Mouse (Mus musculus) 3T3-L1 (cell line): ENCODE data around the gene Gm49388.
"Not testable (repeated sequence)": the region's sequence is repeated elsewhere in the genome, so short reads cannot be mapped to it uniquely, and the experiment has no call there.

Experiments used
- DNase-seq: peaks from one replicate; pipeline ENCODE4 v3.0.0-alpha.2; 2015; ENCODE audit warnings: low read depth, low spot score

Gm49388 gene

DNA sequence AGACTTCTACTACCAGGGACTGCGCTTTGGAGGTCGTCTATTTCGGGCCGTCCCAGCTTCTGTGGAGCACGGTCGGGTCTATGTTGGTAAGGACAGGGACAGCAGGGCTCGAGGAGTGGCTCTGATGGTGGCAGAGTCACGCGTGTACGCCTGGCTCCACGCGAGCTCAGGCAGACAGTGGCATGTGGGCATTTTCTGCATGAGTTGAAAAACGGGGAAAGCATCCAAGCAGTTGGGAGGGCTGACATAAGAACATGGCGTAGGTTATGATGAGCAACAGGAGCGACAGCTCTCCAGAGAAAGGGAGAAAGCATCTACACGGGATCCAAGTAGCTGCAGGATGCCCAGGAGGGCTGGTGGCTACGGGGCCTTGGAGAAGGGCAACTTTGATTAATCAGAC, 16.9 kb downstream of the Gm49388 start:
- DNase-seq = no peak

DNA sequence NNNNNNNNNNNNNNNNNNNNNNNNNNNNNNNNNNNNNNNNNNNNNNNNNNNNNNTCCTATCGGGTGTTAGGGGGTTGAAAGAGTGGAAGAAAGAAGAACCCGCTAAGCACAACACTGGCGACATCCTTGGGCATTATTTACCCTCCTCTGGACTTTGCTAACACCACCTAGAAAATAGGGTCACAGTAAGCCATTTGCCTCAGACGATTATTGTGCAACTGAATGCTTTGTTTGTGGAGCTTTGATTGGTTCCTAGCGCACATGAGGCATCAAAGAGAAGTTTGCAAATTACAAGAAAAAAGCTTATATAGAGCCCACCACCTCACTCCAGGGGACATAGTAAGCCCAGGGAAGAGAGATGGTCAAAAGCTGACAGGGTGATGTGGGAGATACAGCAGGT, 23.4 kb downstream of the Gm49388 start:
- no peak for DNase-seq

DNA sequence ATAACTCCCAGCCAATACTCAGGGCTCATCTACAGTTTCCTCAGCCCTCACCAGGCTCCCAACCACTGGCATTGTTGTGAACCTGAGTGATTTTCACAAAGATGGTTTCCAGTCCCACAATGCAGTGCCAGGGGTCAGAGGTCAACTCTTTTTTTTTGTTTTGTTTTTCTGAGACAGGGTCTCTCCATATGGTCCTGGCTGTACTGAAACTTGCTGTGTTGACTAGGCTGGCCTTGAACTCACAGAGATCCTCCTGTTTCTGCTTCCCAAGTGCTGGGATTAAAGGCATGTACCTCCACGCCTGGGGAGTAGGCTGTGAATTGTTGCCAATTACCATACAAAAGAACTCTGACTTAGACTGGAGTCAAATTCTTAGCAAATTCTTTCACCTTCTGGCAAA, 24.4 kb downstream of the Gm49388 start:
- no peak for DNase-seq

DNA sequence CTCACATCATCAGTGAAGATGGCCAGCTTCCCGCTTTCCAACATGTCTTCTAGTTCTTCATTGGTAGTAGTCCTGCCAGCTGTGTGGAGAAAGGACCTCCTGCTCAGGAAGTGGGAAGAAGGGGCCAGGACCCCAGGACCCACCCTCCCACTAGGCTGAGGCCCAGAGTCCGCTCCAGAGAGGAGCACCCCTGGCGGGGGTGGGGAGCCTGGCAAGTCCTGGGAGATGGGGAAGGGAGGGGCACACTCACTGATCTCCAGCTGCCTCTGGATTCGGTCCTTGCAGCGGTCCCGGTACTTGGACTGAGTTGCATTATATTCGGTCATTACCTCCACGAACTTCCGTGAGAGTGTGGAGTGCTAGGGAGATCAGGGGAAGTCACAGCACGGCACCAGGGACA, 25.2 kb downstream of the Gm49388 start:
- DNase-seq = no peak

DNA sequence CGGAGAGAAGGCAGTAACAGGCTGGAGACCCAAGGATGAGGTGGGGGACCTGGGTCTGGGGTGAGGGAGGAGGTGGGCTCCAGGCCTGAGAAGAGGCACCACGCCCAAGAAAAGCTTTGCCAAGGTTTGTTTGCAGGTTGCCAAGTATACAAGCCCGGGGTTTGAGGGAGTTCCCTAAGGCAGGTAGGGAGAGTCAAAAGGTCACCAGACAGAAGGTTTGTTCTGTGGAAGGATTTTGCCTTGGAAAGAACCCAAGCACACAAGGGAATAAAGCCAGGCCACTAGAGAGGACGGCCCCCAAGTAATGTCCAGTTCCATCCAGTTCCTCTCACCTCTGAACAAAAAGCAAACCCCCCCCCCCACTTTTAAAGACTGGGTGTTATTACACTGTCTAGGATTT, 25.8 kb downstream of the Gm49388 start:
- DNase-seq = no peak

DNA sequence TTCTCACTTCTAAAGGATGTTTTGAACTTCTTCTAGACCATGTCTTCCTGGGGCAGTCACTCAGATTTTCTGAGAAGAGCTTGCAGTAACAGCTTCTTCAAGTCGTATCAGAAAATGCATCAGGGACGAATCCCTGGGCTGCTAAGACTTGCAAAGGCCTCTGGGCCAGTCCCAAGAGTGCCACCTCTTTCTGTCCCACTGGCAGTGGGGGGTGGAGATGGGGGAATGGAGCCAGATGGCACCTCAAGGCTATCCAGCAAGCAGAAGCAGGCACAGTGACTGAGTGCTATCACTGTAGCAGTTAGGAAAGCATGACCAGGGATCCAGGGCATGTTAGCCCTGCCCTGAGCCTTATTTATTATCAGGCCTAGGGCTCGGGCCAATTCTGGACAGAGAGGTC, 26.9 kb downstream of the Gm49388 start:
- no peak for DNase-seq

DNA sequence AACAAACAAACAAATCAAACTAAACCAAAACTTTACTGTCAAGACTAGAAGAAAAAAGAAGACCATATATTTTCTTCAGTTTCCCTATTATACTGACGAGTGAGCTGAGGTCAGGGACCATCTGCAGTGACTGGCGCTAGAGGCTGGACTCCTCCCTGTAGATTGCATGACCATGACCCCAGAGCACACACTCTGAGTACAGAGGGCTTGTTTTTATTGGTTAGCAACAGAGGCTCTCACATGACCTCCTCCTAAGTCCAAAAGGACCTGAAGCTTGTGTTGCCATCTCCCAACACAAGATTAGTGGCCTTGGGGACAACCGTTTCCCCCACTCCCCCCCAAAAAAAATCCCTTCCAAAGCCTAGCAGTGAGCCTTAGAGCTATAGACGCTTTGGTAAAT, 28.4 kb downstream of the Gm49388 start:
- no peak for DNase-seq

DNA sequence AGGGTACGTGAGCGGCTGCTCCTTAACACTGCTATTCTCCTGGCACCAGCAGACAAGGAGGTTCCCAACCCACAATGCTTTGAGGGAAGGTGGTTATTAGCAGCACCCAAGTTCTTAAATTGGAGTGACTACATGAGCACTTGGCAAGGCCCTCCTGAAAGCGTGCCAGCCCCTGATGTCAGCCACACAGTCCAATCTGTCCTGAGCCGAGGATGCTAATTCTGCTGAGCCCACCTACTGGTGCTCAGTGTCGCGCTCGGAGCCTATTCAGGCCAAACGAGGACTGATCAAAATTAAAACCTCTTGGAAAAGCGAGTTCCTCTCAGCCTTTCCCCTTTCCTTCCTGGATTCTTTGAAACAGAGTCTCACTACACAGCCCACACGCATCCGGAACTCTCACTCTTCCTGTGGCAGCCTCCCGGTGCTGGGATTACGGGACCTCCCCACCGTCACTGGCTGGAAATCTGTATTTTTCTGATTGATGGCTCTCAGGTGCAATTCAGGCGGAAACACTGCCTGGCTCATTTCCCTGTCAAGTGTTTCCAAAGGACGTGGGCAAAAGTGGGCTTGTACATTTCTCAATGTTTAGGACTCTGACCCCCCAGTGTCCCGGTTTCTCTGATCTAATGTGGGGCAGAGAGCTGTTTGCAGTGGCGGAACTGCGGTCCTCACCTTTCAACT, 29.0 kb downstream of the Gm49388 start:
- no peak for DNase-seq

DNA sequence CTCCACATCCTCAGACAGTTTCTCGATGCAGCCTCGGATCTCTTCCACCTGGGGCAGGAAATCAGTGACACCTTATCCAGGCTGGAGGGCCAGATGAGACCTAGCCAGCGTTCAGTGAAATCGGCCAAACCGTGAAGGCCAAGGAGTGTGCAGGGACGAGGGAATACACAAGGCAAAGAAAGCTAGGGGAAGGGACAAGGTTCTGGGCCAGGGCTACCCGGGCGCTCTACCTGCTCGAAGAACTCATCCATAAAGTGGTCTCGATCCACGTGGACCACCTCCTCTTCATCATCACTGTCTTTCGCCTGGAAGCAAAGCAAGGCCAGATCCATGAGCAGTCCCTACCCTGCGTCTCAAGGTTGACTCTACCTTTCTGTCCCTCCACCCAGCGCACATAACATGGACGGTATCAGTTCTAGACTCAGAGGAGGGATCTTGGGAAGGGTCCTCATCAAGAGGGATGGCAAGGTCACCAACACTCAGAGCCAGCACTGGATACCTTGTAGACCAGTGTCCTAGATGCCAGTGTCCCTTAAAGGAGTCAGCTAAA, 29.8 kb downstream of the Gm49388 start:
- no peak for DNase-seq

DNA sequence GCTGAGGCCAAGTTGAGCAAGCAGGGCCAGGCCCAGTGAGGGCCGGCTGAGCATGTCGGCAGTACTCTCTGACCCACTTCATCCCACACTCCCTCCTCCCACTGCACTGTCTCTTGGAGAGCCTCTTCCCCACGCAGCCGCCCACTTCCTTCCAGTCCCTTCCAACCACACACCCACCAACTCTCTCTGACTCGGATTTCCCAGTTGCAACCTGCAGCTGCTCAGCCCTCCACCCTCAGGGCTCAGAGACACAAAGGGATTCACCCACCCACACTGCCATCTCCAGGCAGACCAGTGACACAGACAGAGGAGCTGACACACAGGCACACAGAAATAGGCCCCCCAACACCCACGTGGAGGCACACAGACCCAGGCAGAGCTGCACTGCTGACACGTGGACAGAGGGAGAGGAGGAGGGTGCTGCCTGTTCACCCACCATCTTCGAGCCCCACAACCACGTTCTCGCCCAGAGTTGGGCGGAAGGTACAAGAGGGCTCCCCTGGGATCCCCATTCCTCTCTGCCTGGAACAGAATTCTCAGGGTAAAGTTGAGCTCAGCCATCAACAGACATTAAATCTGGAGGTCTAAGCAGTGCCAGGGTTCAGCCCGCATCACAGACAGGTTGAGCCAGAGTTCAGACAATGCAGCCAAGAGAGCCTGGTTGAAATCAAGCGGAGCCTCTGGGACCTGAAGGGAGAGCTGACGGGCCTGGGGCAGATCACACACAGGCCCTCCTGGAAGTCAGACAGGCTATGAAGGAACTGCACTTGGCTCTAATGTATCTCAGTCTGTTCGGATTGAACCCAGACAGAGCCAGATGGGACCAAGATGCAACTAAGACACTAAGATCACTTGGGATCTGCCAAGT, 30.8 kb downstream of the Gm49388 start:
- peak; percentile 40 for DNase-seq

DNA sequence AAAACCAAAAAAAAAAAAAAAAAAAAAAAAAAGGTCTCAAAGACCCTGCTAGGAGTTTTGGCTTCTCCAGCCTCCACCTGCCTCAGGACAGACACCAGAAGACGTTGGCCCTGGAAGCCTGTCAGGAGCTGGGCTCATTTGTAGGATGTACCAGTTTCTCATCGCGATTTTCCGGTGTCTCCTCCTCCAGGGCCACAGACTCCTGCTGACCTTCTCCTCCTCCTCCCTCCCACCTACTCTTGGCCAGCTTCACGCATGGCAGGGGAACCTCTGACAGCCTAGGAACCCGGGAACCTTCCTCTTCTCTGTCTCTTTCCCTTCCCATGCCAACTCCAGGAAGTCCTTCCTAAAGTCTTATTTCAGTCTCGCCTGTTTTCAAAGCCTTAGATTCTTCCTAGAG, 31.6 kb downstream of the Gm49388 start:
- no peak for DNase-seq

DNA sequence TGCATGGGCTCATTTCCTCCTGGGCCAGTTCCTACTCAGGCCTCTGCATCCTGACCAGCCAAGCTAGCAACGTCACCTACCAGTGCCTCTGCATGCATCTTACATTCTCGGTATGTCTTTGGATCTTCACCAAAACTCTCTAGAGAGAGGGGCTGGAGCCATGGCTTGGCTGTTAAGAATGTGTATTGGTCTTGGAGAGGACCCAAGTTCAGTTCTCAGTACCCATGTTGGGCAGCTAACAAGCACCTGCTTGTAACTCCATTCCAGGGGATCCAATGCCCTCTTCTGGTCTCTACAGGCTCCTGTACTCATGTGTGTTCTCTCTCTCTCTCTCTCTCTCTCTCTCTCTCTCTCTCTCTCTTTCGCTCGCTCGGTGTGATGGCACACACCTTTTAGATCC, 32.4 kb downstream of the Gm49388 start:
- no peak for DNase-seq

DNA sequence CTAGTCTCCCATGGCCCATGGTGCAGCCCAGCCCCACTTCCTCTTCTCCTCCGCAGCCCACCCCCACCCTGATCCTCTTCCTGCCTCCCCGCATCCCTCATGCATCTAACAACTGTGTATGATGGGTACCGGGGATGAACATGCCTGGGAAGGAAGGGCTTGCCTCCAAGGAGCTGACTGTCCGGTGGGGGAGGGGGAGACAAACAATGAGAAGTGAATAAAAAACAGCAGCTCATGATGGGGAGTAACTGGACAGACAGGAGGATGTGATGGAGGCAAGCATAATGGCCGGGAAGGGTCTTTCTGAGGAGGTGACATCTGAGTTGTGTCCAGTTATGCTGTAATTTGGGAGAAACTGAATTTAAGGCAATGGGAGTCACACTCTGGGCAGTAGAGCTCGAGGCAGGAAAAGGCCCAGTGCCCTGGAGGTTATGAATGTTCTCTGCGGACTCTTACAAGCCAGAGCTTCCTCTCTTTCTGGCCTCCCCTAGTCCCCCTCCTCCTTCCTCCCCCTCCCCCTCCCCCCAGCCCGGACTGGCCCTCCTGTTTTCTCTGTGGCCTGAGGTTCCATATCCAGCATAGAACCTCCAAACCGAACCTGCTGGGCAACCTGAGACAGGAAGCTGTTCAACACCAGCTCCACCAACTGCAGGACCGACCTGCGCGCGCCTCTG, 35.6 kb downstream of the Gm49388 start:
- DNase-seq = no peak

DNA sequence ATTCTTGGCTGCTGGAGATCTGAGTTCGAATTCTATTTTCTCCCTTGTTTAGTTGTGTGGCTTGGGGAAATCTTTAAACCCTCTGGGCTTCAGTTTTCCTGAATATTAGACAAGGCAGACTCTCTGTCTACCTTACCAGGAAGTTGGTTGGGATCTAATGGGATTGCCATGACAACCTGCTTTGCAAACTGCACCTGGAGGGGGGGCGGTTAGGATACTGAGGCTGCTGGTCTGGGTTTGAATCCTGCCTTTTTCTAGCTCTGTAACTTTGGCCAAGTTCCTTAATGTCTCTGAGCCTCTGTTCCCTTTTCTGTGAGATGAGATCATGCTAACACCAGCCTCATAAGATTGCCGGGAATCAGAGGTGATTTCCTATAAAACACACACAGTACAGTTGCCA, 37.1 kb downstream of the Gm49388 start:
- no peak for DNase-seq

DNA sequence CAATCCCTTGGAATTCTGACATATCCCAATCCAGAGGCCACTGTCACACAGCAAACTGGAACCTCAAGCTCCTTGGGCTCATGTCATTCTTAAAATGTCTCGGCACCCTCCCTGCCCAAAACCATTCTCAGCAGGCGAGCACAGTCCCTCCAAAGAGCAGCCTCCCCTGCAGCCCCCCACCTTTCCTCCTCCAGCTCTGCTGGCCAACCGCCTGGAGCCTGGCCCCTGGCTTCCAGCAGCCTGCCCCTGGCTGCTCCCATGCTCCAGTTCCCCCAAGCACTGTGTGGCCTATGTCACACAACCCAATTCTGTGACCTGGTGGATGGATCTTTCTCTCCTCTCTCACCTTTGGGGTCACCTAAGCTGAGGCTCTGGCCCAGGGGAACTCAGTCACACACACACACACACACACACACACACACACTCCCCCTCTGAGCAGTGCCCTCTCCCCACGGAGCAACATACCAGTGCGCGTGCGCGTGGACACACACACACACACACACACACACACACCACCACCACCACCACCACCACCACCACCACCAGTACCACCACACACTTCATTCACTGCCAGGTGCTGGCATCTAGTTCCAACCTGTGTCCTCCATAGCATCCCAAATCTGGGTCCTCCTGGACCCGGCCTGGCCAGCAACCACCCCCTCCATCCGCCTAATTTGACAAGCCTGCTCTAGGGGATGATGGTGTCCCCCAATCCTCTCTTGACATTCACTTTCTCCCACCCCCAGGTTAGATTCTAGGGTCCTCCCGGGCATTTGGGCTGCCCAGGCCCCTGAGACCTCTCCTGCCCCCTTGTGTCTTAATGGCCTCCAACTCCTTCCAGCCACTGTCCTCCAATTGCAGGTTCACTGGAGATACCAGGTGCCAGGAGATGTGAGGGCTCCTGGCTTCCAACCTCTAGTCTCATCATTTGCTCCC, 38.1 kb downstream of the Gm49388 start:
- no peak for DNase-seq

DNA sequence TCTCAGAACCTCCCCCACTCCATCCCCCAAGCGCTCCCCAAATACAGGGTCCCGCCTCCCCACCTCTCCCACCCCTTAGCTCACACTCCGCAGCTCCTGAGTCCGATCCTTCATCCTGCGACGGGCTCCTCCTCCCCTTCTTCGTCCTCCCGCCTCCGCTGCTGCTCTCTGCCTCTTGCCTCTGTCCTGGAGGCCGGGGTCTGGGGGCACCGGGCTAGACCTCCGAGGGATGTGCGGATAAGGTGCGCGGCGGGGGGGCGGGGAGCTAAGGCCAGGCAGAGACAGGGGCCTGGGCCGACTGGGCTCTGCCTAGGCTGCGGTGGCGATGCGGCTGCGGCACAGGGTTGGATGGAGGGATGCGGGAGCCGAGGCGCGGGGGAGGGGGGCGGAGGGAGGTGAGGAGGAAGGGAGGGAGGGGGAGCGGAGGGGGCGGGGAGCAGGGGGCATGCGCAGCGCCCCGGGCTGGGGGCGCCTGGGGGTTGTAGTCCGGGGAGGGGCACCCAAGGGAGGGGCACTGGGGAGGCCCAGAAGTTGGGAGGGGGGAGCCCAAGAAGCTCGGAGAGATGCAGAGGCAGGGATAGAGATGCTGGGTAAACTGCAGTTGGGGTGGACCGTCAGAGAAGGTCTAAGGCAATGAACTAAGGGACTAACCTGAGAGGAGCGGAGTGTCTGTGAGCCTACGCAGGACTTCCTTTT, 38.9 kb downstream of the Gm49388 start, which contains the start of the genes Stx4a and Stx1b:
Gene Stx4a, plus strand, starts transcription at position 119 of the 696 bp plus-strand sequence.
Gene Stx1b, minus strand, starts transcription at position 374 of the 696 bp plus-strand sequence.
- no peak for DNase-seq

DNA sequence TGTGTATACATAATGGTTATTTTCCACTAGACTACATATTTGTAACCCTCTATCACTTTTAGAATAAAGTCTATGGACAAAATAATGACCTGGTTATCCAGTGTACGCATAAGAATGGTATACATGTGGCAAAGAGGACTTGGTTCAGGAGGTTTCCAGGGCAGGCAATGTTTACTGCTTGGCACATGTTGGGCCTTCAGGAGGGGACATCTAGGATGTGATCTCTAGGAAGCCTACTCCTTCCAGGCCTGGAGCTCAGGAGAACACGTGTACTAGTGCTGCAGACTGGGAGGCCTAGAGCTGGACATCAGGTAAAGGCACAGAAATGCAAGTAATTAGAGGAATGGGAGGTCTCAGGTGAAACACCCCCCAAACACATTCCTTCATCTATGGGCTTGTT, 50.1 kb downstream of the Gm49388 start:
- no peak for DNase-seq

DNA sequence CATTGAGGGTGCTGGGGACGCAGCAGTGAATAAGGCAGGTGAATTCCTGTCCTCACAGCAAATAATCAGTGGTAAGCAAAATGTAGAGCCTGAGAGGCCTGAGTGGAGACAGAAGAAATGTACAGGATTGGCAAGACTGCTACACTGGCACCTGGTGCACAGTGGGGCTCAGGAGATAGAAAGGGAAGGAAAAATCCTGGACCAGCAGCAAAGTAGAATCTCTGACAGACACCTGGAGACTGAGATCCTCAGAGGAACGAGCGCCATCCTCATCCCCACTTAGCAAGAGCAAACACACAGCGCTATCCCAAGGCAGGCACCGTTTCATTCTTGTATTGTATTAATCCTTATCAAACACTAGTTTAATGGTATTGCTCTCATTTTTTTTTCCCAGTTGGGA, 52.1 kb downstream of the Gm49388 start:
- no peak for DNase-seq

DNA sequence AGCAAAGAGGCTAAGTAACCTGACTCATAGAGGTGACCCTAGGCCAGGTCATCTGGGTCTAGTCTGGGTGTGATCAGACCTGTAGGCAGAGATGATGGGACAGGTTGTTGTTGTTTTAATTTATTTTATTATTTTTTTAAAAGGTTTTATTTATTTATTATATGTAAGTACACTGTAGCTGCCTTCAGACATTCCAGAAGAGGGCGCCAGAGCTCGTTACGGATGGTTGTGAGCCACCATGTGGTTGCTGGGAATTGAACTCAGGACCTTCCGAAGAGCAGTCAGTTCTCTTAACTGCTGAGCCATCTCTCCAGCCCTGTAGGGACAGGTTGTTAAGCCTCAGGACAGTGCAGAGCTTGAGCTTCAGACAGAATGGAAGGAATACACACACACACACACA, 52.5 kb downstream of the Gm49388 start:
- not testable (repeated sequence) for DNase-seq

DNA sequence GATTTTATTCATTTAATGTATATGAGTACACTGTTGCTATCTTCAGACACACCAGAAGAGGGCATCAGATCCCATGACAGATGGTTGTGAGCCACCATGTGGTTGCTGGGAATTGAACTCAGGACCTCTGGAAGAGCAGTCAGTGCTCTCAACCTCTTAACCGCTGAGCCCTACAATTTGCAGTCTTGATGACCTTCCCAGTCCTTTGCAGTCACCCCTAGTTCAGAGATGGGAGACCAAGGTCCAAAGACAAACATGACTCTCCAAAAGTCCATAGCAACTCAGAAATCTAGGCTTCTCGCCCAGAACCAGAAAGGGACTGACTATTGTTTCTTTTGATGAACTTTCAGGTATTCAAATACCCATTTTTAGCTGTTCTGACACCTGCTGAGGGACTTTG, 54.6 kb downstream of the Gm49388 start:
- DNase-seq = not testable (repeated sequence)
